Mouse (Mus musculus) liver, embryonic 14.5 days (tissue): ENCODE results near the gene Olfr692. TPM values are rescaled to one million over a fixed set of nuclear protein-coding genes. Genes with fewer than 3 reads are reported as not detected.

Experiments
- ATAC-seq: fragments of 200-750 bp; cut with Nextera tagmentation; 2 replicates; pipeline ENCODE4 v1.8.0; 2017; ENCODE audit warnings: moderate number of reproducible peaks, mild to moderate bottlenecking, moderate library complexity; ENCODE audit not compliant: insufficient read depth
- DNase-seq, 3 experiments: peaks; one replicate each; pipeline ENCODE4 v3.0.0-alpha.2; 2012 to 2013; ENCODE audit warnings: low read depth in 3 of 3, low spot score in 3 of 3
- H3K27ac ChIP-seq: fragments of 300-500 bp; sonication (generic); 2 replicates; pipeline ENCODE4 v1.5.1; 2014; ENCODE audit warnings: moderate library complexity, mild to moderate bottlenecking, control low read depth, inconsistent platforms
- H3K27me3 ChIP-seq: fragments of 300-500 bp; sonication (generic); 2 replicates; pipeline ENCODE4 v1.6.1; 2014; ENCODE audit warnings: mild to moderate bottlenecking, low read length, moderate library complexity; ENCODE audit not compliant: control insufficient read depth, insufficient read depth
- H3K36me3 ChIP-seq: fragments of 300-500 bp; sonication (generic); replicated peaks from 2 replicates; pipeline ENCODE4 v1.6.1; 2014; ENCODE audit warnings: low read depth; ENCODE audit not compliant: control insufficient read depth, insufficient read depth
- H3K4me1 ChIP-seq, 2 experiments: fragments of 200-500 bp in 1 of 2; fragments of 300-500 bp in 1 of 2; sonication (generic) in 1 of 2; replicated peaks; 2 replicates each; pipeline ENCODE4 v1.6.1; 2012 to 2014; ENCODE audit warnings: antibody characterized with exemption in 1 of 2, inconsistent platforms in 1 of 2, low read length in 1 of 2; ENCODE audit not compliant: control insufficient read depth in 2 of 2, insufficient read depth in 2 of 2
- H3K4me2 ChIP-seq: fragments of 300-500 bp; sonication (generic); 2 replicates; pipeline ENCODE4 v1.6.1; 2014; ENCODE audit warnings: low read depth, mild to moderate bottlenecking, control low read depth, moderate library complexity
- H3K4me3 ChIP-seq, 2 experiments: fragments of 200-500 bp in 1 of 2; fragments of 300-500 bp in 1 of 2; sonication (generic) in 1 of 2; 2 replicates each; pipeline ENCODE4 v1.5.1; 2012 to 2014; ENCODE audit warnings: low read depth in 2 of 2, low read length in 2 of 2, mild to moderate bottlenecking in 2 of 2, control low read depth in 1 of 2, inconsistent platforms in 1 of 2, moderate library complexity in 1 of 2; ENCODE audit not compliant: insufficient read depth in 1 of 2
- H3K9ac ChIP-seq: fragments of 300-500 bp; sonication (generic); replicated peaks from 2 replicates; pipeline ENCODE4 v1.6.1; 2014; ENCODE audit warnings: mild to moderate bottlenecking, control low read depth, moderate library complexity
- H3K9me3 ChIP-seq: fragments of 300-500 bp; sonication (generic); 2 replicates; pipeline ENCODE4 v1.6.1; 2016; ENCODE audit warnings: low read length, mixed read lengths; ENCODE audit not compliant: control insufficient read depth
- CTCF ChIP-seq: IDR thresholded peaks from 2 replicates; pipeline ENCODE4 v1.5.1; 2016; ENCODE audit warnings: antibody characterized with exemption, low read depth, control low read depth
- EP300 ChIP-seq: IDR thresholded peaks from 2 replicates; pipeline ENCODE4 v1.6.1; 2016; ENCODE audit warnings: antibody characterized with exemption, low read depth
- WGBS: fragments of 180-500 bp; shearing (Covaris S2); extraction: QIAGEN DNeasy Blood & Tissue Kit; methylation state at CpG from one replicate; pipeline ENCODE4 v1.1.7; 2014; ENCODE audit not compliant: insufficient replicate concordance; 5-methylcytosine and 5-hydroxymethylcytosine counted together
- polyA plus RNA-seq, 2 experiments: library from polyadenylated mRNA; depleted of rRNA in 1 of 2; stranded (reverse) in 1 of 2; unstranded in 1 of 2; fragments of >200 nt; fragmentation: Nextera tagmentation in 1 of 2; extraction: Ambion mirVana in 1 of 2; gene quantifications; 2 replicates each; pipeline versions ENCODE4 v1.2.1 to v1.2.3; 2012 to 2014

Olfr692 gene
- polyA plus RNA-seq, 2 experiments: not detected

DNA sequence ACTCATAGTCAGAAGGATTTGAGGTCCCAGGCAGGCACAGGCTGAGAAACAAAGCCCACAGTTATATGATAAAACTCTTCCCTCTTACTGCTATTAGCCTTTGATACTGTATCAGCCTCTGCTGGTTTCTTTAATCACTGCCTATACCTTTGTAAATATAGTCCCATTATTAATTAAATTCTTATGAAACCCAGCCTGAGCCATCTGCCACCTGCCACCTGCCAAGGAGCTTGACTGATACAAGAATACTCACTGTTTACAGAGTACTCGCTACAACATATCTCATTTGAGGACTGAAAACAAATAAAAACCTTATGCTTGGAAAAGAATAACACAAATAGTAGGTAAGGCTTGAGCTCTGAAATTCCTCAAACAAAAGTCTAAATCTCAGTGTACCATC lies 26.6 kb downstream of the Olfr692 start:
- H3K4me2 ChIP-seq: no peak overlapping the region
- 78% methylated on average over 1 of the region's 1 CpGs for WGBS

DNA sequence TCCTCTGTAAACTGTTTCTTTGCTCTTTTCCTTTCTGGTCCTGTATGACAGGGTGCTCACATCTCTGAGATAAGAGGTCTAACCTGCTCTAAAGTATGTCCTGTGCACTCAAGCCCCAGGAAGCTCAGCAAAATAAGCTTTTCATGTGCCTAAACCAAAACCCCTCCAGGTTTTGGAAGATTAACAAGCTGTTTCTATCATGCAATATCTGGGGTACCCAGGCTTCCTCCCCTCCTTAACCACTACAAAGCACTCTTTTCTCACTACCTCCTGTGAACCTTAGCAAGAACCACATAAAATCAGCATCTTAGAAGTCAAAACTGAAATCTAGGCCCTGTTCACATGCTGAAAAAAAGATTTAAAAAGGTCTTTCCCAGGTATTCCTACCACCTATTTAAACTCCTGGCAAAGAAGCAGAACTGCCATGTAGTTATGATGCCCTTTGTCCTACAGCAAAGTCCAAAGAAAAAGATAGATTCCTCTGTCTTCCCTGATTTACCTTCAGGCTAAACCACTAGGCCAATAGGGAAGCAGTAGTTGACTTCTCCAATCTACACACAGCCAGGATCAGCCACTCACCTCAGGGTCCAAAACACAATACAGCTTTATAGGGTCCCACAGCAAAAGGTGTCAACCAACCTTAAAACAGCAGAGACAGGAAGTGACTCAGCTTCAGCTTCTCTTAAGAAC lies 27.2 kb downstream of the Olfr692 start:
- no peaks in the 10 kb centered on the region for H3K36me3 ChIP-seq
- no peaks in the 10 kb centered on the region for H3K27me3 ChIP-seq
- no peaks in the 10 kb centered on the region for H3K9me3 ChIP-seq
- no peak overlapping the region for H3K4me2 ChIP-seq
- TF ChIP-seq EP300 (no peak), CTCF (no peak)
- no peak overlapping the region for H3K9ac ChIP-seq
- no peak overlapping the region for H3K4me3 ChIP-seq
- ATAC-seq: no peak
- DNase-seq: no peak
- peaks cover 3 to 7% of the 10 kb centered on the region in 2 experiments; a peak in 3 of 4 replicates for H3K4me1 ChIP-seq
- H3K27ac ChIP-seq: no peak overlapping the region

More for the DNA sequence above, 26.6 kb downstream of the Olfr692 start:
- peaks cover 3 to 7% of the 10 kb centered on the region in 2 experiments; a peak in 3 of 4 replicates for H3K4me1 ChIP-seq
- H3K27me3 ChIP-seq: no peaks in the 10 kb centered on the region
- TF ChIP-seq EP300 (no peak), CTCF (no peak)
- no peak for ATAC-seq
- H3K9me3 ChIP-seq: no peaks in the 10 kb centered on the region
- H3K4me3 ChIP-seq: no peak overlapping the region
- no peak overlapping the region for H3K9ac ChIP-seq
- no peak for DNase-seq
- no peak overlapping the region for H3K27ac ChIP-seq
- no peaks in the 10 kb centered on the region; the same call in 1 of the 2 replicates for H3K36me3 ChIP-seq

DNA sequence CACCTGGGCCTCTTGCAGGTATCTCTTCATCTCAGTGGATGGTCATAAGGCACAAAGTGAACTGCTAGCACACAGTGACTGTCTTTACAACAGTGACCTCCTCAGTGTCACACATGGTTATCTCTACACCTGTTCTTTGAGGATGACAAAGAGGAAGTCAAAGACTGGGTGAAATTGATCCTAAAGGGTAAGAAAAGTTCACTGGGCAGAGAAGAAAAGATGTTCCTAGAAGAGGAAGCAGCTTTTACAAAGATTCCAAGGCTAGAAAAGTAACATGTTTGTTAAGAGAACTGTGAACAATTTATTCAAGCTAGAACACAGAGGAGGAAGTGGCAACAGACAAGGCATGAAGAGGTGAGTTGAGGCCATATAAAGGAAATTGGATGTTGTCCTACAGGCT lies 28.1 kb downstream of the Olfr692 start:
- DNase-seq: no peak
- Histone ChIP-seq H3K4me3 (no peak overlapping the region), H3K36me3 (no peaks in the 10 kb centered on the region), H3K27me3 (no peaks in the 10 kb centered on the region), H3K4me2 (no peak overlapping the region), H3K4me1 (peaks cover 10 to 11% of the 10 kb centered on the region in 2 experiments), H3K9me3 (no peaks in the 10 kb centered on the region), H3K9ac (no peak overlapping the region), H3K27ac (no peak overlapping the region)
- no peak for ATAC-seq
- TF ChIP-seq EP300: no peak
- no peak for TF ChIP-seq CTCF

DNA sequence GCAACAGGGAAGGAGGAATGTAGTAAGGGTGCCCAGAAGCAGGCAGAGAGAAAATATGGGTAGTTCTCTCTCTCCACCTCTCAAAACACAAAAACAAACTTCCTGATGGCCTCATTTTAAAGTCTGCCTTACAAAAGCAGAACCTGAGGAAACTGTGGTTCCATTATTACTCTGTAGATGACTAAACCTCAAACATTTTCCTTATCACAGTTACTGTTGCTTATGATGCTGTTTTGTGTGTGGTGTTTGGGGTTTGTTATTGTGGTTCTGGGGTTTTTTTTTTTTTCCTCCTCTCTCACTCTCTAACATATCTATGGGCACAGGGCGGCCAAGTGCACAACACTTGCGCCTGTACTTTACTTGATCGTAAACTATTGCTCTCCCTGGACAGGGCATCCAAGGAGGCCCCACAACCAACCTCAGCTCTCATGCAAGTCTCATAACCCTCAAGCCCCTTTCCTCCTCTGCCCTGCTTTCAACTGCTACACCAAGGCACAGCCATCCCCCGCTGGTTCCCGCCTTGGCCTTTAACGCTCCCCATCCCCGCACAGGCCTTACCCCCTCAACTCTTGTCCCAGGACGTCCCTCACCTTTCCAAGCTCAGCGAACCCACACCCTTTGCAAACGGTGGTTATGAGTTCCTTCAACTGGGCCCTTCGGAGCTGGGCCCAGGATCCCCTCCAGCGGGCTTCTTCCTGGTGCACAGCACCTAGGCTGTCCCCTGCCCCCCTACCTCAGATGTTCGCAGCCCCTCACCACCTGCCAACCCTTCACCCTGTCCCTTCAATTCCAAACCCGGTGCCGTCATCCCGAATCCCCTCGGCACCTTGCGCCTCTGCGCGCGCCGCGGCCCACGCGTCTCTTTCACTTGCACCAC lies 31.3 kb downstream of the Olfr692 start:
- peak; percentile 0 to 19 (median 6) for DNase-seq
- H3K4me2 ChIP-seq: peak overlapping the region; percentile 95

More for the DNA sequence above, 31.3 kb downstream of the Olfr692 start:
- peak overlapping the region; percentile 88 for H3K9ac ChIP-seq
- no peaks in the 10 kb centered on the region for H3K27me3 ChIP-seq
- no peak for TF ChIP-seq EP300
- TF ChIP-seq CTCF: no peak
- under 1% methylated on average over 25 of the region's 25 CpGs for WGBS
- peak; percentile 0; the same call in 1 of the 2 replicates for ATAC-seq
- peaks cover 11% of the 10 kb centered on the region in 2 experiments for H3K4me1 ChIP-seq
- H3K9me3 ChIP-seq: no peaks in the 10 kb centered on the region
- peak overlapping the region; percentile 83 to 91 for H3K4me3 ChIP-seq
- H3K27ac ChIP-seq: peak overlapping the region; percentile 65
- H3K36me3 ChIP-seq: no peaks in the 10 kb centered on the region
